Mouse (Mus musculus) cortical plate, adult 2 months (tissue): ENCODE results near the gene Cys1.

Experiments used
- CTCF ChIP-seq: fragments of 200-500 bp; IDR thresholded peaks from 2 replicates; pipeline ENCODE4 v1.5.1; 2011; ENCODE audit warnings: mild to moderate bottlenecking, control low read depth, low read length; ENCODE audit not compliant: insufficient read depth; ENCODE audit errors: extremely low read depth
- POLR2A ChIP-seq: fragments of 200-500 bp; IDR thresholded peaks from 2 replicates; pipeline ENCODE4 v1.6.1; 2011; ENCODE audit warnings: mild to moderate bottlenecking, low read length, control low read depth; ENCODE audit not compliant: insufficient read depth; ENCODE audit errors: extremely low read depth

- no peak for TF ChIP-seq CTCF
- no peak for TF ChIP-seq POLR2A
Measured at GRCm38 (mm10) chr12:24723859-24724258, 42.2 kb upstream of the Cys1 start.
